Mouse (Mus musculus) kidney, postnatal 0 days (tissue): ENCODE data around the gene Nhlh2. TPM values are rescaled to one million over a fixed set of nuclear protein-coding genes. Genes with fewer than 3 reads are reported as not detected.

ENCODE experiments used
- ATAC-seq: fragments of 200-750 bp; cut with Nextera tagmentation; replicated peaks from 2 replicates; pipeline ENCODE4 v1.8.0; 2017; ENCODE audit warnings: low read depth, moderate number of reproducible peaks, moderate TSS enrichment, moderate library complexity; ENCODE audit not compliant: low FRiP score
- DNase-seq: peaks from one replicate; pipeline ENCODE4 v3.0.0-alpha.2; 2016; ENCODE audit warnings: low spot score
- H3K27ac ChIP-seq: fragments of 300-500 bp; sonication (generic); 2 replicates; pipeline ENCODE4 v1.5.1; 2014; ENCODE audit warnings: mild to moderate bottlenecking
- H3K27me3 ChIP-seq: fragments of 300-500 bp; sonication (generic); 2 replicates; pipeline ENCODE4 v1.6.1; 2014; ENCODE audit warnings: low read length, mixed read lengths; ENCODE audit not compliant: insufficient read depth
- H3K36me3 ChIP-seq: fragments of 300-500 bp; sonication (generic); 2 replicates; pipeline ENCODE4 v1.6.1; 2014; ENCODE audit warnings: low read length, mixed read lengths; ENCODE audit not compliant: insufficient read depth
- H3K4me1 ChIP-seq: fragments of 300-500 bp; sonication (generic); replicated peaks from 2 replicates; pipeline ENCODE4 v1.6.1; 2014; ENCODE audit warnings: antibody characterized with exemption, low read length, mixed read lengths; ENCODE audit not compliant: insufficient read depth
- H3K4me2 ChIP-seq: fragments of 300-500 bp; sonication (generic); 2 replicates; pipeline ENCODE4 v1.6.1; 2014; ENCODE audit warnings: mild to moderate bottlenecking, low read length, moderate library complexity, mixed read lengths
- H3K4me3 ChIP-seq: fragments of 300-500 bp; sonication (generic); replicated peaks from 2 replicates; pipeline ENCODE4 v1.5.1; 2014; ENCODE audit warnings: low read depth, low read length
- H3K9ac ChIP-seq: fragments of 300-500 bp; sonication (generic); 2 replicates; pipeline ENCODE4 v1.6.1; 2014; ENCODE audit warnings: low read depth, low read length
- H3K9me3 ChIP-seq: fragments of 300-500 bp; sonication (generic); replicated peaks from 2 replicates; pipeline ENCODE4 v1.6.1; 2016; ENCODE audit warnings: low read length, inconsistent platforms, mixed read lengths
- CTCF ChIP-seq: IDR thresholded peaks from 2 replicates; pipeline ENCODE4 v1.5.1; 2016; ENCODE audit warnings: antibody characterized with exemption, low read depth, mild to moderate bottlenecking, moderate library complexity
- WGBS: fragments of 180-500 bp; shearing (Covaris S2); extraction: QIAGEN DNeasy Blood & Tissue Kit; methylation state at CpG from one replicate; pipeline ENCODE4 v1.1.7; 2014; 5-methylcytosine and 5-hydroxymethylcytosine counted together
- polyA plus RNA-seq: library from polyadenylated mRNA; unstranded; fragments of >200 nt; fragmentation: Nextera tagmentation; extraction: Ambion mirVana; gene quantifications from 2 replicates; pipeline ENCODE4 v1.2.1, GENCODE M21; 2015

Gene Nhlh2
- polyA plus RNA-seq, 1 experiment from 2014 or later = not detected

GRCm38 (mm10) chr3:102023337-102023736, 13.5 kb downstream of the Nhlh2 start:
- peaks cover 18% of the 10 kb centered on the region for H3K27me3 ChIP-seq
- DNase-seq (no peak), ATAC-seq (no peak)
- TF ChIP-seq CTCF = no peak
- no peak overlapping the region for H3K27ac ChIP-seq
- H3K4me1 ChIP-seq = no peaks in the 10 kb centered on the region
- WGBS = under 1% methylated on average over 31 of the region's 31 CpGs
- no peak overlapping the region for H3K9ac ChIP-seq
- no peaks in the 10 kb centered on the region for H3K36me3 ChIP-seq
- peak overlapping the region; percentile 58 for H3K4me2 ChIP-seq
- H3K9me3 ChIP-seq = no peaks in the 10 kb centered on the region
- peak overlapping the region; percentile 24; the same call in 1 of the 2 replicates for H3K4me3 ChIP-seq

GRCm38 (mm10) chr3:102023829-102024228, 14.0 kb downstream of the Nhlh2 start:
- no peak for DNase-seq
- no peak overlapping the region for H3K9ac ChIP-seq
- H3K27ac ChIP-seq = no peak overlapping the region
- H3K27me3 ChIP-seq = peaks cover 18% of the 10 kb centered on the region
- no peaks in the 10 kb centered on the region for H3K9me3 ChIP-seq
- H3K4me3 ChIP-seq = no peak overlapping the region
- H3K4me2 ChIP-seq = peak overlapping the region; percentile 58
- WGBS = 9% methylated on average over 5 of the region's 5 CpGs
- TF ChIP-seq CTCF = no peak
- ATAC-seq = no peak
- H3K36me3 ChIP-seq = no peaks in the 10 kb centered on the region
- no peaks in the 10 kb centered on the region for H3K4me1 ChIP-seq

GRCm38 (mm10) chr3:102024981-102025451, 15.1 kb downstream of the Nhlh2 start:
- no peaks in the 10 kb centered on the region for H3K36me3 ChIP-seq
- no peaks in the 10 kb centered on the region for H3K4me1 ChIP-seq
- no peak for TF ChIP-seq CTCF
- H3K4me2 ChIP-seq = no peak overlapping the region
- no peak overlapping the region for H3K4me3 ChIP-seq
- ATAC-seq = no peak
- 43% methylated on average over 9 of the region's 9 CpGs for WGBS
- H3K9ac ChIP-seq = no peak overlapping the region
- H3K27me3 ChIP-seq = peaks cover 18% of the 10 kb centered on the region
- no peak overlapping the region for H3K27ac ChIP-seq
- H3K9me3 ChIP-seq = no peaks in the 10 kb centered on the region
- DNase-seq = no peak

- Histone ChIP-seq H3K9me3 (no peaks in the 10 kb centered on the region), H3K36me3 (no peaks in the 10 kb centered on the region), H3K9ac (no peak overlapping the region), H3K27me3 (peaks cover 15% of the 10 kb centered on the region), H3K4me2 (no peak overlapping the region), H3K4me3 (no peak overlapping the region), H3K27ac (no peak overlapping the region), H3K4me1 (no peaks in the 10 kb centered on the region)
- TF ChIP-seq CTCF = no peak
- DNase-seq = no peak
- 82% methylated on average over 5 of the region's 5 CpGs for WGBS
- no peak for ATAC-seq
These were observed 15.8 kb downstream of the Nhlh2 start for GRCm38 (mm10) chr3:102025659-102026058.

GRCm38 (mm10) chr3:102027880-102028279, 18.0 kb downstream of the Nhlh2 start:
- TF ChIP-seq CTCF = peak; percentile 63
- DNase-seq (no peak), ATAC-seq (no peak)
- no peaks in the 10 kb centered on the region for H3K36me3 ChIP-seq
- no peaks in the 10 kb centered on the region for H3K9me3 ChIP-seq
- peaks cover 7% of the 10 kb centered on the region; the same call in 1 of the 2 replicates for H3K27me3 ChIP-seq
- no peak overlapping the region for H3K4me3 ChIP-seq
- H3K9ac ChIP-seq = no peak overlapping the region
- H3K4me2 ChIP-seq = no peak overlapping the region
- no peaks in the 10 kb centered on the region for H3K4me1 ChIP-seq
- 67% methylated on average over 6 of the region's 6 CpGs for WGBS
- no peak overlapping the region for H3K27ac ChIP-seq

GRCm38 (mm10) chr3:102037806-102038205, 27.9 kb downstream of the Nhlh2 start:
- no peak for TF ChIP-seq CTCF
- Histone ChIP-seq H3K9ac (no peak overlapping the region), H3K4me2 (no peak overlapping the region), H3K9me3 (no peaks in the 10 kb centered on the region), H3K36me3 (no peaks in the 10 kb centered on the region), H3K4me3 (no peak overlapping the region), H3K27me3 (no peaks in the 10 kb centered on the region), H3K4me1 (no peaks in the 10 kb centered on the region), H3K27ac (no peak overlapping the region)
- ATAC-seq (no peak), DNase-seq (no peak)
- WGBS = 69% methylated on average over 5 of the region's 5 CpGs

GRCm38 (mm10) chr3:102038608-102039007, 28.7 kb downstream of the Nhlh2 start:
- ATAC-seq = no peak
- Histone ChIP-seq H3K4me2 (no peak overlapping the region), H3K27me3 (no peaks in the 10 kb centered on the region), H3K9ac (no peak overlapping the region), H3K4me3 (no peak overlapping the region), H3K4me1 (no peaks in the 10 kb centered on the region), H3K9me3 (no peaks in the 10 kb centered on the region), H3K36me3 (no peaks in the 10 kb centered on the region), H3K27ac (no peak overlapping the region)
- 80% methylated on average over 6 of the region's 6 CpGs for WGBS
- TF ChIP-seq CTCF = no peak
- DNase-seq = no peak
